9 mouse cellular contexts compared by ENCODE assay signal in the genomic region with DNA sequence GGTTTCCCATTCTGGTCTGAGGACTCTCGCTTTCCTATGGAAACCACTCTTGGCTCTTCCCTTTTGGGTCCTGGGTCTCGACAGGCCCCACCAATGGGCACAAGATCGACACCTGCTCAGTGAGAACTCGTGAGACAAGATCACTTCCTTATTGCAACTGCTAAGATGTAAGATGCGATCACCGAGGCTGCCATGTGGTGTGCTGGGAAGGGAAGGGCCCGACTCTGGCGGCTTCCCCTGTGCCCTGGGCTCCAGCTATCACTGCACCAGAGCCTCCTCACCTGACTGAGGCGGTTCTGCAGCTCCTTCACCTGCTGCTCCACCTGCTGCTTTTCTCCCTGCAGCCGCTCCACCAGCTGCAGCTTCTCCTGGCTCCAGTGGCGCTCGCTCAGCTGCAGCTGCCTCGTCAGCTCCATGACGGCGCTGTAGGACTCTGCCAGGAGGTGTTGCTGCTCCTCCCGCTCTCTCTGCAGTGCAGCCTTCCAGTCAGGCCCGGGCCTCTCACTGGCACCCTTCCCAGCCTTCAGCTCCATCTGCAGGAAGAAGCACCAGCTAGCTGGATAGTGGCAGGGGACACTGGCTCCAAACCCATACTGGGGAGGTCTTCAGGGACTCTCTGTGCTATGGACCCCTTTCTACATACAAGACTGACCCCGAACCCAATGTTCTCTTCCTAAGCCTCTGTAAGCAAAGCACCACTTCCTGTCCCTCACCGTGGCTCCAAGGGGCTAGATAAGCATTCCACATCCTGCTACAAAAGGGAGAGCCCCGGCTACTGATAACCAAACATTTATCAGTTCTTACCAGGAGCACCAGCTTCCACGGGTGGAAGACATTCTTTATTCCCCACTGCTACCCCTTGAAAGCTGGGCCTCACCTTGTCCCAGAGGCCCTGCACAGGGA. TPM values are rescaled to one million over a fixed set of nuclear protein-coding genes. Genes with fewer than 3 reads are reported as not detected.
A peak's percentile ranks its signal among the peaks of the same experiment; 100 is the strongest.
DNase-seq lines count a peak whose midpoint lies in the region; ATAC-seq and TF ChIP-seq lines count a peak whose summit lies in the region.
"Had no signal": no experiment of that assay in that cellular context is flagged by ENCODE, and none has a peak within 500 bp of the region (broad histone marks: within the 10 kb centered on the region; RNA-seq: fewer than 3 reads in every experiment).

No protein-coding gene starts in this region.

- no peaks in the 10 kb centered on the region for H3K4me1 ChIP-seq in ES-Bruce4 (ENCODE audit: control insufficient read depth, insufficient read depth, low read length)
- no peaks in the 10 kb centered on the region; the same call in 1 of the 2 replicates for H3K4me1 ChIP-seq in bone marrow, adult 2 months (ENCODE audit: control insufficient read depth, insufficient read depth, low read length)
- no peaks in the 10 kb centered on the region for H3K4me1 ChIP-seq in stomach, embryonic 14.5 days (ENCODE audit: control insufficient read depth, insufficient read depth, low read length)

- no peak overlapping the region for H3K4me3 ChIP-seq in ES-Bruce4 (ENCODE audit: low read depth, low read length)
- H3K4me3 ChIP-seq in bone marrow, adult 2 months (replicated peaks; ENCODE audit: control insufficient read depth, low read depth, low read length), result peak overlapping the region; percentile 4
- H3K4me3 ChIP-seq in stomach, embryonic 14.5 days (ENCODE audit: low read depth, low read length), result no peak overlapping the region
- H3K4me3 ChIP-seq: left cerebral cortex, adult 2 months had no signal

- no peak for TF ChIP-seq EP300 in ES-Bruce4 (IDR thresholded peaks at IDR 0.05; ENCODE audit: insufficient read depth, low read depth, low read length)

- TF ChIP-seq CTCF in ES-Bruce4 (IDR thresholded peaks at IDR 0.05; ENCODE audit: low read depth, low read length), result no peak
- TF ChIP-seq CTCF in bone marrow, adult 2 months (IDR thresholded peaks at IDR 0.05; ENCODE audit: control insufficient read depth, insufficient read depth, low read length), result no peak

- no peak for TF ChIP-seq POLR2A in ES-Bruce4 (IDR thresholded peaks at IDR 0.05; ENCODE audit: insufficient read depth, low read length)
- no peak; the same call in 1 of the 2 replicates for TF ChIP-seq POLR2A in bone marrow, adult 2 months (IDR thresholded peaks at IDR 0.05; ENCODE audit: borderline replicate concordance, control insufficient read depth, low read depth, low read length)

- peak overlapping the region; percentile 30; the same call in 1 of the 2 replicates for H3K9ac ChIP-seq in ES-Bruce4 (ENCODE audit: low read depth, poor library complexity, severe bottlenecking)
- H3K9ac ChIP-seq in stomach, embryonic 14.5 days (replicated peaks; ENCODE audit: low read depth, low read length), result no peak overlapping the region

- peak; percentile 21; the same call in 1 of the 2 replicates for ATAC-seq in stomach, embryonic 14.5 days (ENCODE audit: insufficient number of reproducible peaks, insufficient read depth, low FRiP score, low read depth)

- H3K27me3 ChIP-seq in ES-Bruce4 (ENCODE audit: control insufficient read depth, insufficient read depth, low read length, poor library complexity, severe bottlenecking), result no peaks in the 10 kb centered on the region
- no peaks in the 10 kb centered on the region for H3K27me3 ChIP-seq in stomach, embryonic 14.5 days (ENCODE audit: control insufficient read depth, insufficient read depth, low read length)

- 40% methylated on average over 21 of the region's 21 CpGs for WGBS in bone marrow, adult 2 months
- WGBS in stomach, embryonic 14.5 days, result 86% methylated on average over 21 of the region's 21 CpGs

- H3K9me3 ChIP-seq in ES-Bruce4 (replicated peaks; ENCODE audit: control insufficient read depth, insufficient read depth, low read length, poor library complexity, severe bottlenecking), result peaks cover 4% of the 10 kb centered on the region
- H3K9me3 ChIP-seq in stomach, embryonic 14.5 days (ENCODE audit: control insufficient read depth, low read depth, low read length), result peaks cover 6% of the 10 kb centered on the region; the same call in 1 of the 2 replicates

- no peak overlapping the region for H3K4me2 ChIP-seq in stomach, embryonic 14.5 days (replicated peaks; ENCODE audit: low read depth, low read length)

- peak; percentile 51 to 57 for DNase-seq in frontal cortex, postnatal 10 days (ENCODE audit: low spot score in 2 of 2)
- DNase-seq in layer of hippocampus, adult 9-11 months, result peak; percentile 82
- no peak for DNase-seq in urinary bladder, postnatal 10 days (ENCODE audit: low spot score)
- DNase-seq in adrenal gland, postnatal 4 days (ENCODE audit: low spot score in 2 of 2), result no peak

- no peak overlapping the region for H3K27ac ChIP-seq in ES-Bruce4 (ENCODE audit: insufficient read depth, low read length)
- peak overlapping the region; percentile 48; the same call in 1 of the 2 replicates for H3K27ac ChIP-seq in bone marrow, adult 2 months (ENCODE audit: control insufficient read depth, insufficient read depth, low read depth, low read length, poor library complexity)
- no peak overlapping the region for H3K27ac ChIP-seq in stomach, embryonic 14.5 days (ENCODE audit: low read length)
- H3K27ac ChIP-seq: left cerebral cortex, adult 2 months had no signal

- no peaks in the 10 kb centered on the region for H3K36me3 ChIP-seq in ES-Bruce4 (ENCODE audit: control insufficient read depth, insufficient read depth, low read length, poor library complexity, severe bottlenecking)
- H3K36me3 ChIP-seq in stomach, embryonic 14.5 days (ENCODE audit: control insufficient read depth, insufficient read depth, low read length), result peaks cover 84% of the 10 kb centered on the region

RNA-seq across cellular contexts. Expression of a gene that starts 20.4 kb away (rescaled TPM):
- polyA plus RNA-seq in ES-Bruce4 (2011; ENCODE audit: insufficient read depth, insufficient read length, low read depth, missing spikeins), result 33.3 and 40.8 TPM in 2 replicates
- polyA plus RNA-seq in bone marrow, adult 2 months (2011; ENCODE audit: insufficient read depth, insufficient read length, low replicate concordance, missing spikeins), result 13.9 and 17.2 TPM in 2 replicates
- 36.4 and 38.7 TPM in 2 replicates for polyA plus RNA-seq in stomach, embryonic 14.5 days (2014; fragmentation: Nextera tagmentation; extraction: Ambion mirVana)
- 10 to 100 TPM; 19.9 to 22.3 TPM for total RNA-seq in adrenal gland, postnatal 4 days (2021)

RNA-seq across cellular contexts. Expression of a gene that starts 35.5 kb away (rescaled TPM):
- polyA plus RNA-seq in ES-Bruce4 (2011; ENCODE audit: insufficient read depth, insufficient read length, low read depth, missing spikeins), result 56.8 and 61.7 TPM in 2 replicates
- polyA plus RNA-seq in bone marrow, adult 2 months (2011; ENCODE audit: insufficient read depth, insufficient read length, low replicate concordance, missing spikeins), result 11.3 and 17.1 TPM in 2 replicates
- polyA plus RNA-seq in stomach, embryonic 14.5 days (2014; fragmentation: Nextera tagmentation; extraction: Ambion mirVana), result 44.4 and 45.1 TPM in 2 replicates
- 10 to 100 TPM; 47.2 to 47.9 TPM for total RNA-seq in adrenal gland, postnatal 4 days (2021)

RNA-seq across cellular contexts. Expression of a gene that starts 51.7 kb away (rescaled TPM):
- 9.8 and 11.5 TPM in 2 replicates for polyA plus RNA-seq in ES-Bruce4 (2011; ENCODE audit: insufficient read depth, insufficient read length, low read depth, missing spikeins)
- 3.0 and 5.0 TPM in 2 replicates for polyA plus RNA-seq in bone marrow, adult 2 months (2011; ENCODE audit: insufficient read depth, insufficient read length, low replicate concordance, missing spikeins)
- polyA plus RNA-seq in stomach, embryonic 14.5 days (2014; fragmentation: Nextera tagmentation; extraction: Ambion mirVana), result 7.3 and 8.1 TPM in 2 replicates
- 10 to 100 TPM; 46.3 to 47.0 TPM for total RNA-seq in adrenal gland, postnatal 4 days (2021)

RNA-seq across cellular contexts. Expression of a gene that starts 59.5 kb away (rescaled TPM):
- not detected in 2 replicates for polyA plus RNA-seq in ES-Bruce4 (2011; ENCODE audit: insufficient read depth, insufficient read length, low read depth, missing spikeins)
- not detected in 2 replicates for polyA plus RNA-seq in bone marrow, adult 2 months (2011; ENCODE audit: insufficient read depth, insufficient read length, low replicate concordance, missing spikeins)
- polyA plus RNA-seq in stomach, embryonic 14.5 days (2014; fragmentation: Nextera tagmentation; extraction: Ambion mirVana), result not detected in 2 replicates
- not detected for total RNA-seq in adrenal gland, postnatal 4 days (2021)
- total RNA-seq: left cerebral cortex, adult 2 months; neutrophil, adult 5-6 weeks had no signal

Comparison
In these comparisons a context has a peak if more than half of its experiments do, and no peak if none do; other contexts are left out.
1. DNase-seq: peak in frontal cortex, postnatal 10 days (2 of 2) and layer of hippocampus, adult 9-11 months (single experiment); none in urinary bladder, postnatal 10 days (single experiment) and adrenal gland, postnatal 4 days (0 of 2).